Mouse (Mus musculus) neural tube, embryonic 11.5 days (tissue): ENCODE measurements around the gene Oma1. TPM values are rescaled to one million over a fixed set of nuclear protein-coding genes. Genes with fewer than 3 reads are reported as not detected.
A peak's percentile ranks its signal among the peaks of the same experiment; 100 is the strongest.

Source experiments
- ATAC-seq: fragments of 200-750 bp; cut with Nextera tagmentation; 2 replicates; pipeline ENCODE4 v1.8.0; 2017; ENCODE audit warnings: moderate number of reproducible peaks, mild to moderate bottlenecking, moderate TSS enrichment, moderate library complexity; ENCODE audit not compliant: insufficient read depth, low FRiP score, low TSS enrichment
- DNase-seq: peaks from one replicate; pipeline ENCODE4 v3.0.0-alpha.2; 2015; ENCODE audit warnings: low spot score
- H3K27ac ChIP-seq: fragments of 300-500 bp; sonication (generic); 2 replicates; pipeline ENCODE4 v1.5.1; 2014; ENCODE audit warnings: low read depth, mild to moderate bottlenecking, low read length
- H3K27me3 ChIP-seq: fragments of 300-500 bp; sonication (generic); 2 replicates; pipeline ENCODE4 v1.6.1; 2014; ENCODE audit warnings: mild to moderate bottlenecking, low read length, mixed read lengths; ENCODE audit not compliant: control insufficient read depth, insufficient read depth
- H3K36me3 ChIP-seq: fragments of 300-500 bp; sonication (generic); 2 replicates; pipeline ENCODE4 v1.6.1; 2014; ENCODE audit warnings: mild to moderate bottlenecking, low read length, moderate library complexity, mixed read lengths; ENCODE audit not compliant: control insufficient read depth, insufficient read depth
- H3K4me1 ChIP-seq: fragments of 300-500 bp; sonication (generic); 2 replicates; pipeline ENCODE4 v1.6.1; 2014; ENCODE audit warnings: low read length, mixed read lengths; ENCODE audit not compliant: control insufficient read depth, insufficient read depth
- H3K4me2 ChIP-seq: fragments of 300-500 bp; sonication (generic); 2 replicates; pipeline ENCODE4 v1.6.1; 2014; ENCODE audit warnings: low read depth, mild to moderate bottlenecking, moderate library complexity
- H3K4me3 ChIP-seq: fragments of 300-500 bp; sonication (generic); 2 replicates; pipeline ENCODE4 v1.5.1; 2014; ENCODE audit warnings: low read depth, low read length
- H3K9ac ChIP-seq: fragments of 300-500 bp; sonication (generic); 2 replicates; pipeline ENCODE4 v1.6.1; 2014; ENCODE audit warnings: mild to moderate bottlenecking, low read length
- H3K9me3 ChIP-seq: fragments of 300-500 bp; sonication (generic); 2 replicates; pipeline ENCODE4 v1.6.1; 2016; ENCODE audit warnings: low read length; ENCODE audit not compliant: control insufficient read depth
- WGBS: fragments of 180-500 bp; shearing (Covaris S2); extraction: QIAGEN DNeasy Blood & Tissue Kit; methylation state at CpG from one replicate; pipeline ENCODE4 v1.1.7; 2014; 5-methylcytosine and 5-hydroxymethylcytosine counted together
- polyA plus RNA-seq: library from polyadenylated mRNA; unstranded; fragments of >200 nt; fragmentation: Nextera tagmentation; extraction: Ambion mirVana; gene quantifications from 2 replicates; pipeline ENCODE4 v1.2.1, GENCODE M21; 2014

The Oma1 gene
- polyA plus RNA-seq, 1 experiment from 2014 or later: 13.3 TPM

DNA sequence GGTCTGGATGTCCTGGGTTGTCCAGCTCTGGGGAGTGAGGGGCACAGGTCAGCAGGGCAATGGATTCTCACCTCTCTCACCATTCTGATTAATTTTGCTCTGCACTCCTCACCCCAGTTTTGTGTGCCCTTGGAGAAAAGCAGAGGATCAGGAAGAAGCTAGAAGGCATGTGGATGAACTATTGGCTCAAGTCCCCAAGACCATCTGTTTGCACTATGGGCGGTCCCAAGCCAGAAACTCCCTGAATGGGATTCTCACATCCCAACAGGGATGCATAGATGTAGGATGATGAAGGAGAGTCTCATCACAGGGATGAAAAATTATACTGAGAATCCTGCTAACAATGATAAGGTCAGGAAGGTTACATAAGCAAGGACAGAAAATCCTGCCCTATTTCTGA lies 9.8 kb upstream of the Oma1 start:
- ATAC-seq (no peak), DNase-seq (no peak)
- H3K9me3 ChIP-seq: no peaks in the 10 kb centered on the region
- no peak overlapping the region for H3K9ac ChIP-seq
- no peak overlapping the region for H3K4me2 ChIP-seq
- no peaks in the 10 kb centered on the region for H3K27me3 ChIP-seq
- 91% methylated on average over 1 of the region's 1 CpGs for WGBS
- H3K27ac ChIP-seq: no peak overlapping the region
- H3K4me1 ChIP-seq: no peaks in the 10 kb centered on the region
- no peak overlapping the region for H3K4me3 ChIP-seq
- no peaks in the 10 kb centered on the region for H3K36me3 ChIP-seq

DNA sequence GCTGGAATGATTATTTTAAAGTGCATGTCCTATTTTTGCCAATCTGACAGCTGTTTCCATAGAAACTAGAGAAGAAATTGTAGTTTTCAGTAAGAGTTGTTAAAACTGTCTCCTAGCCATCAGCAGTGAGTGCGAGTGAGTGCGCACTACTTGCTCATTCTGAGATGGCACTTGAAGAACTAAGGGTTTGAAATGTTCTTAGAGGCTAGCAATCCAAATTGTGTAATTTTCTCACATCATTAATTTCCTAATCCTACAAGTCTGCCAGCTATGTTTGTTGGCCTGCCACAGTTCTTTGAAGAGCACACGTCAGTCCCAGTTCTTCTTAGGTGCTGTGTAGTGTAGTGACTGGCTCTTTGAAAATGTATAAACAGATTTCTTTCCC lies 906 bp downstream of the Oma1 start:
- peak overlapping the region; percentile 58 for H3K4me3 ChIP-seq
- H3K4me2 ChIP-seq: peak overlapping the region; percentile 60
- ATAC-seq (no peak), DNase-seq (no peak)
- no peak overlapping the region for H3K27ac ChIP-seq
- no peaks in the 10 kb centered on the region for H3K36me3 ChIP-seq
- H3K9me3 ChIP-seq: no peaks in the 10 kb centered on the region
- no peak overlapping the region for H3K9ac ChIP-seq
- 46% methylated on average over 3 of the region's 3 CpGs for WGBS
- no peaks in the 10 kb centered on the region for H3K4me1 ChIP-seq
- no peaks in the 10 kb centered on the region for H3K27me3 ChIP-seq

GRCm38 (mm10) chr4:103315861-103316260 lies 2.2 kb downstream of the Oma1 start:
- WGBS: 91% methylated on average over 4 of the region's 4 CpGs
- H3K9me3 ChIP-seq: no peaks in the 10 kb centered on the region
- H3K4me1 ChIP-seq: no peaks in the 10 kb centered on the region
- H3K4me3 ChIP-seq: no peak overlapping the region
- ATAC-seq (no peak), DNase-seq (no peak)
- no peak overlapping the region for H3K9ac ChIP-seq
- H3K36me3 ChIP-seq: no peaks in the 10 kb centered on the region
- H3K27ac ChIP-seq: no peak overlapping the region
- no peak overlapping the region for H3K4me2 ChIP-seq
- no peaks in the 10 kb centered on the region for H3K27me3 ChIP-seq

DNA sequence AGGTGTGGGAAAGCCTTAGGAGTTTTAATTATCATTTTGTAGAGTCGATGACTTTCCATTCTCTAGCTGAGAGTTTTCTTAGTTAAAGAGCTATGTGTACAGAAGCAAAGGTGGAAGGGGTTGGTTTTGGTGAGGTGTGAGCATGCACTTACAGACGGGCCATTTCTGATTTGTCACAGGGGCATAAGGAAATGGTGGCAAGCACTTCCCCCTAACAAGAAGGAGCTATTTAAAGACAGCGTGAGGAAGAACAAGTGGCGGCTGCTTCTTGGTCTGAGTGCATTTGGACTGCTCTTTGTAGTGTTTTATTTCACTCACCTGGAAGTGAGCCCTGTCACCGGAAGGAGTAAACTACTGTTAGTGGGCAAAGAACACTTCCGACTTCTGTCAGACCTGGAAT lies 7.8 kb downstream of the Oma1 start:
- DNase-seq: no peak
- Histone ChIP-seq H3K36me3 (no peaks in the 10 kb centered on the region), H3K27me3 (no peaks in the 10 kb centered on the region), H3K4me1 (no peaks in the 10 kb centered on the region), H3K4me2 (no peak overlapping the region), H3K9me3 (no peaks in the 10 kb centered on the region), H3K27ac (no peak overlapping the region), H3K9ac (no peak overlapping the region), H3K4me3 (no peak overlapping the region)
- ATAC-seq: no peak
- WGBS: 76% methylated on average over 6 of the region's 6 CpGs

DNA sequence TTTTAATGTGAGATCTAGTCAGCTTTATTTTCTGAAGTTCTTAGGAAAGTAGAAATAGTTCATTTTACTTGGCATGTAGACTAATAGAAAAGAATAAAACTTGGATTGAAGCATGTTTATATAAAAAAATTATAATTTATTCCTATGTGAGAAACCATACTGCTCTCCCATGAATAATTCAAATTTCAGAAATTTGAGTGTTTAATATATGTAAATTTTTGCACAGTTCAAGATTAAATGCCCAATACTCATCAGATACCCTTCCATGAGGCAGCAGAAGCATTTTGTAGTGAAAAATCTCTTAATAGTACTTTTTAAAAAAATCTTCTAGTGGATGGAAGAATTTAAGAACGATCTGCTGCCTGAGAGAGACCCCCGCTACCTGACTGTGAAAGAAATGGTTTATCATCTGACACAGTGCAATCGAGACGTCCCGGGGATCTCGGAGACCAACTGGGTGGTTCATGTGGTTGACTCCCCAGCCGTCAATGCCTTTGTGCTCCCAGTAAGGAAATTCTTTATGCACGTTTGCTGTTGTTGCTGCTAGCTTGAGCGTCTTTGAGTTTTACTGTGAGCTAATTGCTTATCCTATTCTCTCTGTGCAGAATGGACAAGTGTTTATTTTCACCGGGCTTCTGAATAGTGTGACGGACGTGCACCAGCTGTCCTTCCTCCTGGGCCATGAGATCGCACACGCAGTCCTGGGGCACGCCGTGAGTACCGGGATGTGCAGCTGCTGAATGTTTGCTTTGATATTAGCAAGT lies 11.3 kb downstream of the Oma1 start:
- Histone ChIP-seq H3K9ac (no peak overlapping the region), H3K36me3 (no peaks in the 10 kb centered on the region), H3K4me1 (no peaks in the 10 kb centered on the region), H3K4me2 (peak overlapping the region; percentile 1; the same call in 1 of the 2 replicates), H3K9me3 (no peaks in the 10 kb centered on the region), H3K27ac (no peak overlapping the region), H3K27me3 (no peaks in the 10 kb centered on the region), H3K4me3 (no peak overlapping the region)
- peak; percentile 86 for ATAC-seq
- WGBS: 32% methylated on average over 17 of the region's 17 CpGs
- peak; percentile 49 for DNase-seq

GRCm38 (mm10) chr4:103326994-103327393 lies 13.4 kb downstream of the Oma1 start:
- H3K4me2 ChIP-seq: no peak overlapping the region
- H3K9ac ChIP-seq: no peak overlapping the region
- H3K36me3 ChIP-seq: no peaks in the 10 kb centered on the region
- 73% methylated on average over 3 of the region's 3 CpGs for WGBS
- no peaks in the 10 kb centered on the region for H3K9me3 ChIP-seq
- DNase-seq: no peak
- H3K27me3 ChIP-seq: no peaks in the 10 kb centered on the region
- H3K4me1 ChIP-seq: no peaks in the 10 kb centered on the region
- H3K27ac ChIP-seq: no peak overlapping the region
- no peak for ATAC-seq
- H3K4me3 ChIP-seq: no peak overlapping the region

DNA sequence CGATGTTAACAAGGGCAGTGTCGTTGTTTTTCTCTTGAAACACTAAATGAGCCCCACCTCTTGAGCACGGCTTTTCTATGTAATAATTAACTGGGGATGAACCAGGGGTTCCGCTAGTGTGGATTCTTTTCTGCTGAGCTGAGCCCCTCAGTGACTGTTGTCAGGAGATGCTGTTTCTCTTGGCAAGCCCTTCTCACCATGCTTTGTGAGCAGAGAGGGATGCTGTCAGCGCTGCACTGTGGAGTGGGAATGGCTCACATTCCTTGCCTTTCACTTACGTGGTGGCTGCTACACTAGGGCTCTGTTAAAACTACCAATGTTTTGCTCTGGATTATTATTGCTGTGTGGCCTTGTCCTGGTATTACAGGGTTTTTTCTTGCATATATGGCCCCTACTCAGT lies 15.7 kb downstream of the Oma1 start:
- Histone ChIP-seq H3K9me3 (no peaks in the 10 kb centered on the region), H3K9ac (no peak overlapping the region), H3K27me3 (no peaks in the 10 kb centered on the region), H3K4me2 (no peak overlapping the region), H3K36me3 (no peaks in the 10 kb centered on the region), H3K4me1 (no peaks in the 10 kb centered on the region), H3K4me3 (no peak overlapping the region), H3K27ac (no peak overlapping the region)
- ATAC-seq (no peak), DNase-seq (no peak)
- WGBS: 64% methylated on average over 6 of the region's 6 CpGs

GRCm38 (mm10) chr4:103335134-103335533 lies 21.5 kb downstream of the Oma1 start:
- no peak overlapping the region for H3K4me2 ChIP-seq
- no peaks in the 10 kb centered on the region for H3K4me1 ChIP-seq
- no peaks in the 10 kb centered on the region for H3K9me3 ChIP-seq
- no peak overlapping the region for H3K4me3 ChIP-seq
- ATAC-seq (no peak), DNase-seq (no peak)
- no peaks in the 10 kb centered on the region for H3K27me3 ChIP-seq
- 85% methylated on average over 5 of the region's 5 CpGs for WGBS
- no peak overlapping the region for H3K27ac ChIP-seq
- no peaks in the 10 kb centered on the region for H3K36me3 ChIP-seq
- no peak overlapping the region for H3K9ac ChIP-seq

DNA sequence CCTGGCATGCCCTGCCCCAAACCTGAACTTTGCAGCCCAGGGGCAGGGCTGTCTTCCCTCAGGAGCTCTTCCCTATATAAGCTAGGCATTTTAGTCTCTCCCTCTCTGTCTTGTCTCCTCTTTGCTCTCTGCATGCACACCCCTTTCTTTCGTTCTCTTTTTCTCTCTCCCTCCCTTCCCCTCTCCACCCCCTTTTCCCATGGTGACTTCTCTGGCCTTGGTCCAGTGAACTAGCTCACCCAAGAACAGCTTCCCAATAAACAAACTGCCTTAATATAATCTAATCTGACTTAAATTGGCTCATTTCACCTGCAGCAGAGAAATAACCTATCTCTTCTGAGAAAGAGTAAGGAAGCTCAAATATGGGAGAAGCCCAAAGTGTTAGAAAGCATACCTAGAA lies 27.1 kb downstream of the Oma1 start:
- no peak overlapping the region for H3K4me3 ChIP-seq
- no peaks in the 10 kb centered on the region for H3K27me3 ChIP-seq
- DNase-seq (no peak), ATAC-seq (no peak)
- no peaks in the 10 kb centered on the region for H3K9me3 ChIP-seq
- WGBS: 74% methylated on average over 1 of the region's 1 CpGs
- H3K9ac ChIP-seq: no peak overlapping the region
- H3K27ac ChIP-seq: no peak overlapping the region
- H3K36me3 ChIP-seq: no peaks in the 10 kb centered on the region
- H3K4me2 ChIP-seq: no peak overlapping the region
- no peaks in the 10 kb centered on the region for H3K4me1 ChIP-seq
